Mouse (Mus musculus): ENCODE results near the gene Gm17657. TPM values are rescaled to one million over a fixed set of nuclear protein-coding genes. Genes with fewer than 3 reads are reported as not detected.
"Not testable (repeated sequence)": the region's sequence is repeated elsewhere in the genome, so short reads cannot be mapped to it uniquely, and the experiment has no call there.

The Gm17657 gene
- total RNA-seq, 4 experiments from 2014 or later: not detected

GRCm38 (mm10) chr17:29502005-29502668 lies 47.3 kb downstream of the Gm17657 start:
- no peak for DNase-seq (ENCODE audit: low spot score in 2 of 2)

- DNase-seq (ENCODE audit: low spot score in 2 of 2): no peak
Measured at GRCm38 (mm10) chr17:29500802-29501469, 48.5 kb downstream of the Gm17657 start.

DNA sequence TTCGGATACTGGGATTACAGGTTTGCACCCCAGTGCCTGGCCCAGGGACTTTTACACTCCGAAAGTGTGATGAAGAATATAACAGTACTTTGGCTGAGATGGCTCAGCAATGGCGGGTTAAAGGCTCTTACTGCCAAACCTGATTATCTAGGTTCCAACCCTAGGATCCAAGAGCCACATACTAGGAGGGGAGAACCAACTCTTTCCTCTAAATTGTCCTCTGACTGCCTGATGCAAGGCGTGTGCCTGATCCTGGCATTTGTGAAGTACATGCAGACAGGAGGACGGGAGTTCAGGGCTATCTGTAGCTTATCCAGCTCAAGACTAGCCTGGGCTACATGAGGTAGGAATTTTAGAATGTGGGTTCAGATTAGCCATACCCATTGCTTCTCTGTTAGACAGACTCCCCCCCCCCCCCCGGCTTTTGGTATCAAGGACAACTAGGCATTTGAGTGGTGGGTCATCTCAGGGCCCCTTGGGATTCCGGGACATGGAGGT lies 49.1 kb downstream of the Gm17657 start:
- DNase-seq (ENCODE audit: low spot score in 2 of 2): no peak

DNA sequence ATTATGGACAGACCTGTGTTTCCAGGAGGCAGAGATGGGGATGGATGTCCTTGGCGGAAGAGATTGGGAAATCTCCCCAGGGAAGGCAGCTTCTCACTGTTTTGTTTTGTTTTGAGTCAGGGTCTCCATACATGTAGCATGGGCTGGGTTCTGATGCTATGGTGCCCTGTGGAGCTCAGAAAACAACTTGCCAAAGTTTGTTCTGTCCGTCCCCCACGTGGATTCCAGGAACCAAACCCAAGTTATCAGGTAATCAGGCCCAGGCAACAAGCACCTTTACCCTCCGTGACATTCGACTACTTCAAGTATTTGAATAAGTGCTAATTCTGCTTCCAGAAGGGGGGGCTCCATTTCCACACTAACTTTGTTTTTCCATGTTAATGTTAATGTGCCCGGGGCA lies 49.9 kb downstream of the Gm17657 start:
- no peak for DNase-seq (ENCODE audit: low spot score in 2 of 2)

GRCm38 (mm10) chr17:29498952-29499351 lies 50.5 kb downstream of the Gm17657 start:
- not testable (repeated sequence) for DNase-seq (ENCODE audit: low spot score in 2 of 2)

- DNase-seq (ENCODE audit: low spot score in 2 of 2): no peak
Measured at GRCm38 (mm10) chr17:29498028-29498427, 51.4 kb downstream of the Gm17657 start.

DNA sequence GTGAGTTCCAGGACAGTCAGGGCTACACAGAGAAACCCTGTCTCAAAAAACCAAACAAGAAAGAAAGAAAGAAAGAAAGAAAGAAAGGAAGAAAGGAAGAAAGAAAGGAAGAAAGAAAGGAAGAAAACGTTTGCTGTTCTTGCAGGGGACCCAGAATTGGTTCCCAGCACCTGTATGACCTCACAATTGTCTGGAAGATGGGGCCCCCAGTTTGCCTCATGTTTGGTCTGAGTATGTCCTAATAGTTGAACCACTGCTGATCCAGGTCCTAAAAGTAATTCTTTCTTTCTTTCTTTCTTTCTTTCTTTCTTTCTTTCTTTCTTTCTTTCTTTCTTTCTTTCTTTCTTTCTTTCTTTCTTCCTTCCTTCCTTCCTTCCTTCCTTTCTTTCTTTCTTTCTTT lies 52.0 kb downstream of the Gm17657 start:
- not testable (repeated sequence) for DNase-seq (ENCODE audit: low spot score in 2 of 2)

- no peak for DNase-seq (ENCODE audit: low spot score in 2 of 2)
Measured at GRCm38 (mm10) chr17:29497071-29497354, 52.4 kb downstream of the Gm17657 start.

GRCm38 (mm10) chr17:29496211-29497070 lies 53.0 kb downstream of the Gm17657 start:
- DNase-seq (ENCODE audit: low spot score in 2 of 2): no peak

- no peak for DNase-seq (ENCODE audit: low spot score in 2 of 2)
Measured at GRCm38 (mm10) chr17:29494732-29495076, 54.7 kb downstream of the Gm17657 start.

GRCm38 (mm10) chr17:29494062-29494731 lies 55.2 kb downstream of the Gm17657 start:
- DNase-seq (ENCODE audit: low spot score in 2 of 2): no peak

GRCm38 (mm10) chr17:29493461-29493980 lies 55.9 kb downstream of the Gm17657 start:
- DNase-seq (ENCODE audit: low spot score in 2 of 2): no peak

- peak in 1 of 2 experiments; percentile 34 for DNase-seq (ENCODE audit: low spot score in 2 of 2)
Measured at GRCm38 (mm10) chr17:29492269-29493191, 56.9 kb downstream of the Gm17657 start.

DNA sequence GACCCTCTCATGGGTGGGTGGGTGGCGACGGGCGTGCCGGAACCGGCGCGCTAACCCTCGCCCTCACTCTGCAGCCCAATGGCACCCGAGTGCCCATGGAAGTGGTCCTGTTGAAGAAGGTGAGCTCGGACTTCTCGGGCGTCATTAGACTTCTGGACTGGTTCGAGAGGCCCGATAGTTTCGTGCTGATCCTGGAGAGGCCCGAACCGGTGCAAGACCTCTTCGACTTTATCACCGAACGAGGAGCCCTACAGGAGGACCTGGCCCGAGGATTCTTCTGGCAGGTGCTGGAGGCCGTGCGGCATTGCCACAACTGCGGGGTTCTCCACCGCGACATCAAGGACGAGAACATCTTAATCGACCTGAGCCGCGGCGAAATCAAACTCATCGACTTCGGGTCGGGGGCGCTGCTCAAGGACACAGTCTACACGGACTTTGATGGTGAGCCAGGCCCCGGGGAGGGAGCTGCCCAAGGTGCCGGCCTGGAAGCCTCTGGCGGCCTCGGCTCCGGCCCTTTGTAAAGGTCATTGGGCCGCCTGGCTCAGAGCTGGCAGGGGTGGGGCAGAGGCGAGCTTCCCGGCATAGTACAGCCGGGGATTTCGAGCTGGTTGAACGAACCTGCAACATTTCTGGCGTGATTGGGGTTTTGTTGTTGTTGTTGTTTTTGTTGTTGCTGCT lies 57.7 kb downstream of the Gm17657 start:
- peak in 1 of 2 experiments; percentile 20 for DNase-seq (ENCODE audit: low spot score in 2 of 2)

DNA sequence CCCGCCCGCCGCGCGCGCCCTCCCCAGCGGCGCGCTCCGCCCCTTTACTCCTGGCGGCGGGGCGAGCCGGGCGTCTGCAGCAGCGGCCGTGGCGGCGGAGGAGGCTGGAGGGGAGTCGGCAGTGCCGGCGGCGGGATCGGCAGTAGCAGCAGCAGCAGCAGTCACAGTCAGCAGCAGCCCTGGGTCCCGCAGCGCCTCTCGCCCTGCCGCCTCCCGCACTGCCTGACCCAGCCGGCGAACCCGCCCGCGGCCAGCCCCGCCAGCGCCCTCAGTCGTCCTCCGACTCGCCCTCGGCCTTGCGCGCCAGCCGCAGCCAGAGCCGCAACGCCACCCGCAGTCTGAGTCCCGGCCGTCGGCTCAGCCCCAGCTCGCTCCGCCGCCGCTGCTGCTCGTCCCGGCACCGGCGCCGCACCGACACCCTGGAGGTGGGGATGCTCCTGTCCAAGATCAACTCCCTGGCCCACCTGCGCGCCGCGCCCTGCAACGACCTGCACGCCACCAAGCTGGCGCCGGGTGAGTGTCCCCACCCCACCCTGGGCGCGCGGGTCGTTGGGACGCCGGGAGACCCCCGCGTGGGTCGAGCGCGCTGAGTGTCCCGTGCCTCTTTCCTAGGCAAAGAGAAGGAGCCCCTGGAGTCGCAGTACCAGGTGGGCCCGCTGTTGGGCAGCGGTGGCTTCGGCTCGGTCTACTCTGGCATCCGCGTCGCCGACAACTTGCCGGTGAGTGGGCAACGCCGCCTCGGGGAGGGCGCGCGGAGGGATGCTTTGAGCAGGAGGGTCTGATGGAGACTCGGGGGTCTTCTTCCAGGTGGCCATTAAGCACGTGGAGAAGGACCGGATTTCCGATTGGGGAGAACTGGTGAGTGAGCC lies 58.5 kb downstream of the Gm17657 start, which contains the start of gene Pim1:
Gene Pim1, plus strand, starts transcription at position 41 of the 869 bp plus-strand sequence.
- no peak for DNase-seq (ENCODE audit: low spot score in 2 of 2)

DNA sequence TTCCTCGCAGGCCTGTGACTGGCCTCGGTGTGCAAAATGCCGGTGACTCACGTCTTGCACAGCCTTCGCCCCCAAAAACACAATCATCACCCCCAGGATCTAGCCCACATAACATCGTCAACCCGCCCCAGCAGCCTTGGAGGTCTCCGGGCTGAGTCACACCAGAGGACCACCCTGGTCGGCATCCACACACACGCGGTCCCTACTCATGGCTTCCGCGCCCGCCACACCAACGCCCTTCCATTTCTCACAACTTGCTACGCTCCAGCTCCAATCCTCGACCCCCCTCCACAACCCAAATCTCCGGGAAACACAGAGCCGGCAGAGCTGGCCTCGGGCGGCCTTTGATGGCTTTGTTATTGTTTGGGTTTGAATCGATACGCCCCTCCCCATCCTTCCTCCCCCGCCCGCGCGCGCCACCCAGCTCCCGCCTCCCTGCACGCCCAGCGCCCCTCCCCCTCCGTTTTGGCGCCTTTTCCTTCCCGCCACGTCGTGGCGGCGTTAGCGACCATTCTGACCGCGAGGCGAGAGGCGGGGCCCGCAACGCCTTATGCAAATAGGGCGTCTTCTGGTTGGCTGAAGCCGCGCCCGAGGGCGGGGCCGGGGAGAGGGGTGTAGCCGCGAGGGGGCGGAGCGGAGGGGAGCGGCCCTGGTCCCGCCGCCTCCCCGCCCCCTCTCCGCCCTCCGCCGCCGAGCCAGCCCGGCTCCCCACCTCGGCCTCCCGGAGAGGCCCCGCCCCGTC lies 59.3 kb downstream of the Gm17657 start:
- peak; percentile 92 to 93 for DNase-seq (ENCODE audit: low spot score in 2 of 2)

GRCm38 (mm10) chr17:29488978-29489970 lies 60.2 kb downstream of the Gm17657 start:
- DNase-seq (ENCODE audit: low spot score in 2 of 2): no peak
